Mouse (Mus musculus) right cerebral cortex, postnatal 14 days (tissue): ENCODE results near the gene Capsl.
A peak's percentile ranks its signal among the peaks of the same experiment; 100 is the strongest.

Experiments used
- DNase-seq: peaks from one replicate; pipeline ENCODE4 v3.0.0; 2022

Capsl gene

DNA sequence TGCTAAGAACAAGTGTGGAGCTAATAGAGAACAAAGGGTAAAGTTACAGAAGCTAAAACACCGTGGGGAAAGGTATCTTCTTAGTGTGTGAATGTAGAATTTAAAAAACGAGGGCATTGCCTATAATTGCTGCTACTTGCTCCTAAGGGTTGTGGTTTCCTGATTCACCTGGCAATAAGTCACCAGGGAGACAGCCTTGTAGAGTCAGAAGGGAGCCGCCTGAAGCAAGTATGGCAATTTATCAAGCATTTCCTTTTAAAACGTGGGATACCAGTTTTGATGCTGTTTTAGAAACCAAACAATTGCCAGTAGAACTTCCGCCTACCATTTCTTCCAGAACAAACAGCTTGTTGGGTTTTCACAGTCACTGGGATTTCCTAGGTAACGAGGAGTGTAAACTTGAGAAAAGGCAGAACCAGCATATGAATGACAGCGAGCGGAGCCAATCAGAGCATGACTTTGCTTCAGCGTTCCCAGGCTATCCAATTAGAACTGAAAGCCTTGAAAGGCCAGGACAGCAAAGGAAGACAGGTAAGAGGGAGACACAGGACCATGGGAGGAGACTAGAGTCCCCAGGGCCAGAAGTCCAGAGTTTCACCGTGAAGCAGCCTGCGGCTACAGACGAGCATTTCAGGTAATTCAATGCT lies at the start of gene Capsl:
Gene Capsl (plus strand): TSS at position 495 of the 647 bp plus-strand sequence.
- DNase-seq: peak; percentile 75

DNA sequence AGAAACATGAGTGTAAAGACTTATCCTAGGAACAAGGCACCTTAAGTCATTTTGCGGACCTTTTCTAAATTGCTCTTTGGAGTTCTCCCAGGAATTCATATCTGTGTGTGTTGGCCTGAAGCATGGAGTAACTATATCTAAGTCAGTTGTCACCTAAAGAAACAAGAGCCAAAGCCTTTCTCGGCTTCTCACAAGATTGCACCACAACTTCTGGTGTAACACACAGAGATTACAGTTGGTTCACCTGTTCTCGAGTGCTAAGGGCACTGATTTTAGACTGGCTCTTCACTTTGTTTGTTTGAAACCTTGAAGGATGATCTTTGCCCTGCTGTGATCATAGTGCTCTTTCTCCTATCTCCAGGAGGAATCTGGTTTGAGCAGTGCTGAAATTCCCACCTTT lies 26.4 kb upstream of the Capsl start:
- DNase-seq: no peak

GRCm38 (mm10) chr15:9421163-9421562 lies 14.7 kb upstream of the Capsl start:
- DNase-seq: no peak

DNA sequence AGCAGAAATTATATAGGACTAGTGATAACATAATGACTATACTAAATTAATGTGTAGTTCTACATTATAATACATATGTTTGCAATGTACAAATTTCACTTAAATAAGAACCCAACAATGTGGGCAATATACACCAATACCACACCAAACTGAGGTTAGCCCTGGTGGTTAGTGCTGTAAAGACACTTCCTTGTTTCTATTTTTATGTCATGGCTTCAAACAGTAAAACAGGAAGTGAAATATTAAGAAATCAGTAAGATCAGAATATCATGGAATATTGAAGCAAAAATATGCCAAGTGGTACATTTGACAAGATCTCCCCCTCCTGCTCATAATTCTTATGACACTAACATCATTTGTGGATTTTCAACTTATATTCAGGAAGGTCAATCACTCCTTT lies 8.0 kb upstream of the Capsl start:
- DNase-seq: no peak

- DNase-seq: no peak
Observed at GRCm38 (mm10) chr15:9429843-9430242, 6.0 kb upstream of the Capsl start.

DNA sequence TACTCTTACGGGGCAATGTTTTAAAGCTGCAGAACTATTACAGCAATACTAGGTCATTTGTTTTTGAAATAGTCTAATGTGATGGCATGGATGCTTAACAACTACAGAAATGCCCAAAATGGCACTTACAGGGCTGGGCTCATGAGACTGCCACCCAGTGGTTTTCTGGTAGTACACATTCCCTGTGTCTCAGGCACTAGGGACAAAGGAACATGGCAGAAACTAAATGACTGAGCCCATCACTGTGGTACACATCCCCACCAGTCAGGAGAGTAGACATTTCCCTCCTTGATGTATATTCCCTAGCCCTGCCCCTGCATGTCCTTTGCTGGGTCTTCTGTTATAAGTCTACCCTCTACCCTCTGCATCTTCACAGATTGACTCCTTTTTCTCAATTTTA lies 16.2 kb downstream of the Capsl start:
- DNase-seq: no peak

- no peak for DNase-seq
Observed at GRCm38 (mm10) chr15:9452842-9453241, 17.0 kb downstream of the Capsl start.

GRCm38 (mm10) chr15:9454198-9454597 lies 18.4 kb downstream of the Capsl start:
- DNase-seq: no peak

- DNase-seq: peak; percentile 26
Observed at GRCm38 (mm10) chr15:9455241-9455640, 19.4 kb downstream of the Capsl start.

- DNase-seq: no peak
Observed at GRCm38 (mm10) chr15:9463521-9464027, 27.7 kb downstream of the Capsl start.

- no peak for DNase-seq
Observed at GRCm38 (mm10) chr15:9464039-9464438, 28.2 kb downstream of the Capsl start.

DNA sequence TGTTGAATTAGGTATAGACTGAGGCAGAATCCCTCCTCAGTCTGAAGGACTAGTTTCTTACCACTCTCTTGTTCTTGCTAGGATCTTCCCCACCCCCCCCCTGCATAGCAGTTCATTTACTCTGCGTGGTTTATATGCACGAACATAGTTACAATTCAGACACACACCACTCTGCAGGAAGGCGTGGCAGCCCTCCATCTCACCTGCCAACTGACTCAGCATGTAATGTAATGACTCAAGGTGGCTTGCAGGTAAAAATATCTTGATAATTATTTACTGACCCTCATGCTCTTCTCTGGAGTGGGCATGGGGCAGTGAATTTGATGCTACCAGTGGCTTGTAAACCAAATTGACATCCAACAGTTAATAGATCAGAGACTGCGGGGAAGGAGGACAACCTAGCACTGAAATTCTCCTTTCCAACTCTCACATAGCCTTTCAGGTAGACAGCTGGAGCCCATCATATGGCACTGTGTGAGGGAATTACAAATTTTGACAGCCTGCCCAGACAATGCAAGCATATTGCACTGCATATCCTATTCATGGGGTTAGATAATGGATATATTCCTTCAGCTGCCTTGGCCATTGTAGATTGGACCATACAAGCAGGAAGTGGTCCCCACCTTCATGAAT lies 35.3 kb downstream of the Capsl start:
- no peak for DNase-seq

DNA sequence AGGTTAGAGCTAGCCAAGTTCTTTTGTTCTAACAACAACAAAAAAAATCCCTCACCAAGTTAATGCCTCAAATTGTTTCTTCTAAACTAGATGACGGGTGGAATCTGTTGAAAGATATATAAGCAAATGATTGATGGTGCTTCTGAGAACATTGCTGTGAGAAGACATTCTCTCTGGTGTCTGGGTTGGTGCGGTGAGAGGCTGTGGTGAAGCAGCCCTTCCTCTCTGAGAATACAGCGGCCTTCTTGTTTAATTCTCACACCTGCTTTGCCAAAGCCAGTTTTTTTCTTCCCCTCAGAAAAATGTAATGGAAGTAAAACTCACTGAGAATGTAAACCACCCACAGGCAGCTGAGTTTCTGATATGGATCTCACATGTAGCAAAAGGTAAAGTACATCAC lies 36.3 kb downstream of the Capsl start:
- no peak for DNase-seq

DNA sequence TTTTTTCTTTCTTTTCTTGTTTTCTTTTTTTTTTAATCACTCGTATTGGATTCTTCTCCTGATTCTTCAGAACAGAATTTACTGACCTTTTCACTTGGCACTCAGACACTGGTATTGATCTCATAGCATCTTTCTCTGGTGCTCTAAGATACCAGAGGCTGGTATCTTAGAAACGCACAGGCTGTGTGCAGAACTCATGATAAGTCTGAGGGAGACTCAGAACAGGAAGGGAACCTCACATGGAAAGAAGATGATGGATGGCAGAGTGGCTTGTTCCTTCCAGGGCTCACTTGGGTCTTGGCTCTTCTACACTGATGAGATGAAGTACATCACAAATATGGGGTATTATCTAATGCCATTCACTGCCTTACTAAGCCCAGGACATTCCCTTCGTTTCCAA lies 36.8 kb downstream of the Capsl start:
- DNase-seq: no peak

- DNase-seq: no peak
Observed at GRCm38 (mm10) chr15:9473188-9473587, 37.4 kb downstream of the Capsl start.

GRCm38 (mm10) chr15:9489417-9490118 lies 53.7 kb downstream of the Capsl start:
- DNase-seq: no peak

DNA sequence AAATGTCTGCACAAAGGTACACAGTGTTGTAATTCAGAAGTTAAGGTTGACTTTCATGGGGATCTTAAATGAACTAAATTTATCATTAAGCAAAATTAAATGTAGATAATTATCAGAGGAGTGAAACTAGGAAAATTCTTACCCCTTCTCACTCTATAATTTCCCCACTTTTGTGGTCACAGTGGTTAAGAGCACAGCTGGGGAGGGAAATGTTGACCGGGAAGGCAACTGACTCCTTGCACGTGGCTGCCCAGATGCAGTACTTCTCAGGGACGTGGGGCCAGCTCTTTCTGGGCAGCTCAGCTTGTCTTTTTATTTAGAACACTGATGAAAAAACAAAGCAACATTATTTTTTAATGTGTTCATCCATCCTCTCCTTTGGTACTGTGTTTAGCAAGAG lies 56.2 kb downstream of the Capsl start:
- no peak for DNase-seq
